Mouse (Mus musculus) frontal cortex, postnatal 36 days (tissue): ENCODE results near the gene Wfdc5.
"Not testable (repeated sequence)": the region's sequence is repeated elsewhere in the genome, so short reads cannot be mapped to it uniquely, and the experiment has no call there.

Experiments used
- DNase-seq, 2 experiments: peaks; one replicate each; pipeline ENCODE4 v3.0.0; 2022; ENCODE audit warnings: low spot score in 2 of 2

Gene Wfdc5

DNA sequence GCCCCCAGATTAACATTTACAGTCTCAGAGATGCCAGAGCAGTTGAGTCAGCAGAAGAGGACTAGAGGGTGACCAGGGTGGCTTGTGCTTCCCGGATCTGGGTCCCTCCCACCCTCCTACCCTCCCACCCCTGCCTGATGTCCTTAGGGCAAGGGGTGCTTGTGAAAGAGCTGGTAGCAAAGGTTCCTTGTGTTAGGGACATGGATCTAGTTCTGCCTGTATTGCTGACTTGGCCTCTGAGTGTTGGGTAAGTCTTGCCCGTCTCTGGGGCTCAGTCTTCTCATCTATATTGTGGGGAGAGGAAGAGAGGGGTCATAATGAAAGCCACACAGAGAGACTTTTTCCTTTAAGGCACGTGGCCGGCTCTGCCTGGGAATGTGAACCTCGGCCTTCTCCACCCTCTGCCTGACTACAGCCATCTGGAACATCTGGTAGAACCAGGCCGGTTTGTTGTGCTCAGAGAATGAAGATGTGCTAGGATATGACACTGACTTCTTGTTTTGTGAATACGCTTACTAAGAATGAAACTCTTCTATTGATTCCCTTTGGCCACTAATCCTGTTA is at the start of gene Wfdc5:
Wfdc5 (minus strand) TSS at position 51 of the 564 bp plus-strand sequence.
- DNase-seq: no peak

DNA sequence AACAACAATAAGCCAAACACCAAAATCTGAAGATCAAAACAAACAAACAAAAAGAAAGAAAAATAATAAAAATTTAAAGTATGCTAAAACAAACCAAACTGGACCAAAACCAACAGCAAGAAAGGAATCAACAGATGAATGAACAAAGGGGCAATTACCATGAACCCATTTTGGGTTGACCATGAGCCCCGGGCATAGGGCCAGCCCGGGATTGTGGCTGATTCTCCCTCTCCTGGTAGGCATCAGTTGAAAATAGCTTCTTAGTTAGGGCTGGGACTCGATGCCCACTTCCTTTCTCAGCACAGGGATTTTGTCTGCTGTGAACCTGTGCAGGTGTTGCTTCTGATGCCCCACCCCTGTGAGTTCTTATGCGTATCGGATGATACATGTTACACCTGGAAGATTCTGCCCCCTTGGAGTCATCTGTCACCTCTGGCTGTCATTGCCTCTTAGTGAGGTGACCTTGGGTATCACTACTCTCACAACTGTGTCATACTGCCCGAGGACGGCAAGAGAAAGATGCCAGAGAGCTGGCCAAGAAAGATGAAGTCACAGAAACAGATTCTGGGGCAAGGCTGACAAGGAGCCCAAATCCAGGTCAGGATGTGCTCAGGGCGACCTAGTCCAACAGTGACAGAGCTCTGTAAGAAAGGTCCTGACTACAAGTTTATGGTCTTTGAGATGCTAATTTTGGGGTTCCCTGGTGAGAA is 46.0 kb upstream of the Wfdc5 start:
- DNase-seq: no peak

DNA sequence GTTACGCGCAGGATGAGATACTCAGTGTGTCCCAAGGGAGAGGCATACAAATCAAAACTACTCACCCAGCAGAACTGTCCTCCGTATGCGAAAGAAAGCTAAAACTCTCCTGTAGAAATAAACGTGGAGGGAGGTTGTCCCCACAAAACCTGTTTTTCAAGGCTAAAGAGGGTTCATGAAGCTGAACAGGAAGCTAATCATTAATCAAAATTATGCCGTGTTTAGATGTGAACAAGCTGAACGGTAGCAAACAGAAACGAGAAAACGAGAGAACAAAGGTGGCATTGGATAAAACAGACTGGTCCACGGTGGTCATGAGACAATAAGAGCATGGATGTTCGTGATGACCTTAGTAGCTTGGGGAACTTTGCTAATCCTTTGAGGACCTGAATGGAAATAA is 39.0 kb upstream of the Wfdc5 start, which contains the start of gene Wfdc15b:
Wfdc15b (minus strand) TSS at position 139 of the 400 bp plus-strand sequence.
- DNase-seq: no peak

DNA sequence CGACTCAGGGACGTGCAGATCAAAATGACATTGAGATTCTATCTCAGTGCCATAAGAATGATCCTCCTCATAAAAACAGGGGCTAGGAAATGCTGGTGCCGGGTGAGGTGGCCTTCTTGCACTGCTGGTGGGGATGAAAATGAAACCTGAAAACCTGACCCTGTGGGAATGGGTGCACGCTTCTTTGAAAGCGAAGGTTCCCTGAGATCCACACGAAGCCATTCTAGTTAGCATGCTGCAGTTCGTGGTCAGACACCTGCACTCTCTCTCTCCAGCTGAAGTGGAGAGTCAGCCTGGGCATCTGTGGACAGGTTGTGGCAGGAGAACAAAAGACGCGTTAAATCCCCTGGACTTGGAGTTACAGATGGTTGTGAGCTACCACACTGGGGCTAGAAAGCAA is 36.8 kb upstream of the Wfdc5 start:
- DNase-seq: no peak

DNA sequence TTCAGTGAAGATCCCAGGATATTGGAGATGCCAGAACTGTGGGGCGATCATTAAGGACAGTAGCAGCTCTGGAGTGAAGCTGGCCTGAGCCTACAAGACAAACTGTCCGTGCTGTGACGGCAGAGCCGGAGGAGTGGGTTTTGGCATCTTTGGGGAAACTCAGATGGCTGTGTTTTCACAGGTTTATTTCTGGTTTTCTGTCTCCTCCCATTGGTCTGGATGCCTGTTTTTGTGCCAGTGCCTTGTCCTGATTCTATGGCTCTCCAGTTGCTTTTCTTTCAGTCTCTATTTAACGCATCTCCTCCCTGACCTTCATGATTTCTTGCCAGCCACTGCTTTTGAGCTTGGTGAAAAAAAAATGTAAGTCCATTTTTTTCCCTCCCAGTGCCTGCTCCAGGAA is 30.2 kb upstream of the Wfdc5 start:
- peak; percentile 5 to 37 for DNase-seq

DNA sequence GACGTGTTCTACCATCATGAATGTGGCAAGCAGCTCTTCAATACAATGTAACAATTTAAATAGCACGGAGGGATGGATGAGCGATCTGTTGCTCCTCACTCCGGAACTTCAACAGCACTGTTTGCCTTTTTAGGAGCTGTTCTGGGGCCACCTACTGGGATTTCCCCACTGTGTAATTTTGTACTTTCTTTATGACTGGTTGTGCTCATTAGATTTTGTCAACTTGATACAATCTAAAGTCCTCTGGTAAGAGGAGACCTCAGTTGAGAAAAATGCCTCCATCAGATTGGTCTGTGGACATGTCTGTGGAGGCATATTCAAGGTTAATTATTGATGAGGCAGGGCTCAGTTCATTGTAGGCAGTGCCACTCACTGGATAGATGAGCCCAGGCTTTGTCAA is 28.4 kb upstream of the Wfdc5 start:
- no peak for DNase-seq

DNA sequence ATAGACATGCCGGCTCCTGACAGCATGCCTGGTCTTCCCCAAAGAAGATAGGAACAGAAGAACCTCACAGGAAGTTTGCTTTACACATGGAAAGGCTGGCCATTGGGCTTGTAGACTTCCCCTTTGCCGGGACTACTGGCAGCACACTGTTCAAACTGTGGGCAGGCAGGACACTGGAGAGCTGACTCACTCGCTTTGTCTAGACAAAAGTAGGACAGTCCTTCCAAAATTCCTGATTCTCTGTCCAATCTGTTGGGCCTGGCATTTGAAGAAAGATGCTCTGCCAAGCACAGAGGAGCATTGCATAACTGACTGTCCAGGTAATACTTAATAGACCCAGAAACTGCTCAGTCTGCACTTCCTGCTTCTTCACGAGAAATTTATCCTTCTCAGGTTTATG is 24.1 kb upstream of the Wfdc5 start:
- peak; percentile 4 to 18 for DNase-seq

DNA sequence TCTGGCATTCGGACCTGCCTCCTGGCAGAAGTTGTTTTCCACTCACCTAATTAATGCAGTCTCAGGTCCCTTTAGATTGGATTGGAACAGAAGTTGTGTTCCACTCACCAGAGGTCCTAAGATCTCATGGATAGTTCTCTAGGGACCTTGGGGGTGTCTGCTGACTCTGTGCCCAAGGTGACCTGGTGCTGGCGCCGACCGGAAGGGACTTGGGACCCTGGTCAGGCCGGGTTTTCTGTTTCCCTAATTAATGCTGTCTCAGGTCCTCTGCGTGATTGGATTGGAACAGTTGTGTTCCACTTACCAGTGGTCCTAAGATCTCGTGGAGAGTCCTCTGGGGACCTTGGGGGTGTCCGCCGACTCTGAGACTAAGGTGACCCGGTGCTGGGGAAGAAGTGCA is 23.5 kb upstream of the Wfdc5 start:
- not testable (repeated sequence) for DNase-seq

DNA sequence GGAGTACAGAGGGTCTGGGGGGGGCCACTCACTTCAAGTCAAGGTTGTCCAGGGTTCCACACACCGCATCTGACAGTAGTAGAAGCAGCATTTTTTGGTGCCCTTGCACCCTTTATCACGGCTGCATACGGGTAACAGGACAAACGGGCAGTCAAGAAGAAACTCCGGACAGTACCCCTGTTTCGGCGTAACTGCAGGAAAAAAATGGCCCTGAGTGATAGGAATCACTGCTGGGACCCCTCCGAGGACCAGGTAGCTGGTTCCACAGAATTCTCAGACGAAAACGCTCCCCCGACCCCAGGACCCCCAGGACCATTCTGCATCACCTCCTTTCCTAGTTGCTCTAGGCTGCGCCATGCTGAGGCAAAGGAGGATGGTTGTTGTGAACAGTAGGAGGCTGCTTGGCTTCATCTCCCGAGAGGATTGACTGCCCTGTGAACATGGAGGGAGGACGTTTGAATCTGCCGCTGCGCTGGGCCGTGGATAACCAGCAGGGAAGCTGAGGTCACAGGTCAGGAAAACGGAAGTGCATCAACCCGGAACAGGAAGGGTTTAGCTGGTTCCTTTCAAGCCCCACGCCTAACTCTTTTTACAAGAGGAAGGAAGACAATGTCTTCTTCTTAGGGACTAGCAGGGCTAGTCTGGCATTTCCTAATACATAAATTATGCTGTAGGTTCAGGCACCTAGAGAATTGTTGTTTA is 17.2 kb upstream of the Wfdc5 start, which contains the start of gene Wfdc15a:
Wfdc15a (minus strand) TSS at position 505 of the 702 bp plus-strand sequence.
- no peak for DNase-seq

DNA sequence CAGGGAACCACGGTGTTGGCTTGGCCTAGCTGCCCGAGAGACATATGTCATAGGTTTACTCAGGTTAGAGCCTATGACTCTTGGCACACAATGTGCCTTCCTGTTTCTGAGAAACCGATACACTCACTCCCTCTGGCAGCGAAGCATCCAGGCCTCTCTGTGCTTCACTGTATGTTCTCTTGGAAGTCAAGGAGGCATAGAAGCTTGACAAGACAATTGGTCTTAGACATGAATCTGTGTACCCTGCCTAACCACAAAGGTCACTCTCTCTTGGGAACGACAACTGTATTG is 14.1 kb upstream of the Wfdc5 start:
- no peak for DNase-seq

DNA sequence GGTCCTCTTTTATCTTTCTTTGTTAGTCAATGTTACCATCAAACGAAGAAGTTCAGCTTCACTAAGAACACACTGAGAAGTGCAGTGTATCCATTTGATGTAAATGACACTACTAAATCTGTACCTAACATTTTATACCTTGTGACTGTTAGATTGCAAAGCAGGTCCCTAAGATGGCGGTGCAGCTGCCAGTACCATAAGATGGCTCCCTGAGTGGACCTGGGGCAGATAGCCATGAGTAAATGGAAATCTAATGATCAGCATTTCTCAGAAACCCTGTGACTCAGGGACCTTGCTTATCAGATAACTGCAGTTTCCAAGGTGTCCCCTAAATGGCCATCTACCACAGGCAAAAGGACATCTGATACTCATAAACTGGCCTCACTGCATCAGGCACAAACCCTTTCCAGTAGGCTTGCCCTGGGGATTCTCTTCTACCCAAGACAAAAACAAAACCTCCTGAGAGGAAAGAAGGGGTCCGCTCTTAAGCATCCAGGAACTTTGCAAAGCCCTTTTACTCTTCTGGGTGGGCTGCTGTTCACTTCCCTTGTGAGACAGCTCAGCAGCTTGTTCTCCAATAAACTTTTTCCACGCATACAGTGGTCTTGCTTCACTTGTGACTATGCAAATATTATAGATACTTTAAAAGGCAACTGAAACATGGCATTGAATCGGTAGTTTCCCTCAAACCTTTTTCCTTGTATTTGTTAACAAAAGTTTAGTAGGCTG is 13.6 kb upstream of the Wfdc5 start:
- DNase-seq: no peak

DNA sequence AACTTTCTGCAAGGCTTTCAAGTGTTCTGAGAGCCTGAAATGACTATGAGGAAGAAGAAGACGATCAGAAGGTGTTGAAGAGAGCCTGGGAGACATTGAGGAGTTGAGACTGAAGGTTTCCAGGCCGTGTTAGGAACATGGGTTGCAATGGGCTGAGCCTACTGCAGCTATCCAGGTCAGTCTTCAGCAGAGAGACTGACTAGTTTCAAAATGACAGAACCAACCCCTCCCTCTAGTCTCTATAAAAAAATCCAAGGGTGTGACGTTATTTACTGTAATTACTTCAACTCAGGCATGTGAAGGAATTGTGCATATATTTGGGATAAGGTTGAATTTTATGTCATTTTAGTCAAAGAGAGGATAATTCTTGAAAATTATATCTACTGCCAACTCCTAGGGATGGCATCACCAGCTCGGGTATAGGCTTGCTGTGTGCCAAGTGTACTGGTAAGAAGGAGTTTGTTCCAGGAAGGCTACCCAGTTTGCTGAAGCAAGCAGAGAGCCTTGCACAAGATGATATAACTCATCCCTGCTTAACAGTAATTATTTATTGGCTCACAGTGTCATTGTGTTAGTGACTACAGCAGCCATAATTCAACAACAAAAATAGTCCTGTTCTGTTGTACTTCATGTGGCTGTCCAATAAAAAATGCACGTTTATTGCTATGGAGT is 12.6 kb upstream of the Wfdc5 start:
- no peak for DNase-seq

DNA sequence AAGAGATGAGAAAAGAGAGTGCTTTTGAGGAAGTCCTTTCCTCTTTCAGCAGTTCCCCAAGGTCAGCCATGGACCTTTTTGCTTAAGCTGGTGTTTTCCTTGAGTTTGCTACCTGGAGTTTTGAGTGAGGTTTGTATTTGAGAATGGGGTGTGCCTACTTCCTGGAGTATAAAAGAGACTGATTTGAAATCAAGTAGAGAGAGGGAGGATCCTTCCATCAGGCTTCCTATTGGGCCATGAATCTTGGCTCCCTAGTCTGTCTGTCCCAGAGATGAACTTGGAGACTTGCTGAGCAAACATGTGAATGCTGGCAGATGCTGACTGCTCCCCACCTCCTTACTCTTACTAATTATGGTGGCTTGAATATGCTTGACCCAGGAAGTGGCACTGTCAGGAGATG is 9.7 kb upstream of the Wfdc5 start:
- DNase-seq: no peak

DNA sequence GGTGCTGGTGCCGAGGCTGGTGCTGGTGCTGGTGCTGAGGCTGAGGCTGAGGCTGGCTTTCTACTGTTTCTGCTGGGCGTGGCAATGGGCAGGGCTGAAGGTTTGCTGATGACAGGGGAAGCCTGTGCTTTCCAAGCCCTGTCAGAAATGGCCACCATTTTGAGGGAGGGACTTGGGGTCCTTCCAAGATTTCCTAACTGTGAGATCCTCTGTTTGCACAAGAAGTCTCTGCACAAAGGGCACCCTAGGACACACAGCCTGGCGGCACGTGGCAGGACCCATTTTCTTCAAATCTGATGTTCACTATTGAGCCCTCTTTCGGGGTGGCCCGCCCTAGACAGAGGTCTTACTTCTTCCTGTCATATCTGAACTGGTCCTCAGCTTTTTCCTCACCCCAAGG is 8.0 kb upstream of the Wfdc5 start, which contains the start of gene Wfdc12:
Wfdc12 (minus strand) TSS at position 33 of the 400 bp plus-strand sequence.
- DNase-seq: no peak

DNA sequence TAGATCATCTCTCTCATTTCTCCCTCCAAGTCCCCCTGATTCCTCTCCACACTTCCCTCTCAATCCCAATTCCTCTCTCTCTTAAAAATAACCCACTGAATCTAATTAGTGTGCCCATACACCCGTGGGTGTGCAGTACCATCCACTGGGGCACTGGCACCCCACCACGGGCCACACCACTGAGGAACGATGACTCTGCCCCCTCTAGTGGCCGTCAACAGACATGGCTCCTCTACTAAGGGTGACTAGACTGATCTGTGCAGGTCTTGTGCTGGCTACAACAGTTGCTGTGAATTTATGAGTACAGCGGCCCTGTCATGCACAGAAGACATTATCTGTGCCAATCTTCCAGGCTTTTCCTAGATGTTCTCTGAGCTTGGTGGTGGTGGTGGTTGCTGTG is 6.2 kb upstream of the Wfdc5 start:
- DNase-seq: no peak

DNA sequence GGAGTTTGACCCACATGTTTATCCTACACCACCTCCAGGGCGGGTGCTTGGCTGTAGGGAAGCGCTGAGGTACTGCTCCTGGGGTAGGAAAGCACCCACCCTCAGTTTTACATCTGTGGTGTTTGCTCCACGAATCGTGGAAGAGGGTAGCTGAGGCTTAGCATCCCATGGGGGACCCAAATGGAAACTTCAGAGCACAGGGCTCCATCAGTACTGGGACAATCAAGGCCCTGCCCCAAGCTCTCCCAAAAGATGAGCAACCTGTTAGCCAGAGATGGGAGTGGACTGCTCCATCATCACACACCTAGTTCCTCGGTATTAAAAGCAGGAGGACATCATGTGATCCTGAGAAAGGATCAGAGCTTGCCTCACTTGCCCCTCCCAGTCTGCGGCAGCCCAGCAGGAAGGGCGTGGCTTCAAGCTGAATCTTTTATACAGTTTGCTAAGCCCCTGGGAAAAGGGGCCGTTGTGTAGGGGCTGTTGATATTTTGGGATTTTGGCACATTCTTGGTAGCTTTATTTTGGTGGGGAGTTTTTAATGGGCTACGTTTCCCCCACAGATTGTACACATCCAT is 1.7 kb upstream of the Wfdc5 start:
- DNase-seq: no peak

DNA sequence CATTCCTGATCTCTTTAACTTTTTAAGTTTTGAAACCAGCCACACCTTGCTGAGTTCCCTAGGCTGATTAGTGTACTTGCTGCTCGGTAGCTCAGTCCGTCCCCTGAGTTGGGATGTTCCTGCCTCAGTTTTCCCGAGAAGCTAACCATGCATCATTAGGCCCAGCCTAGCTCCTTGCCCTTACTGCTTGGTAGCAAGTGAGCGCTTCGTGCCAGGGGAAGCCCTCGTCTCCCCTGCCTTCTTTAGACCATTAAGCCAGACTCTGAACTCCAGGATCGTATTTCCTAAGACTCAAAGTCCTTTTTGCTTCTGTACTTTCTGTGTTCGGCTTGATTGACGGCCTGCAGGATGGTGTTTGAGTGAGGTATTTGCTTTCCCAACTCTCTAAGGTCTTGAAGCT is 798 bp upstream of the Wfdc5 start:
- no peak for DNase-seq

DNA sequence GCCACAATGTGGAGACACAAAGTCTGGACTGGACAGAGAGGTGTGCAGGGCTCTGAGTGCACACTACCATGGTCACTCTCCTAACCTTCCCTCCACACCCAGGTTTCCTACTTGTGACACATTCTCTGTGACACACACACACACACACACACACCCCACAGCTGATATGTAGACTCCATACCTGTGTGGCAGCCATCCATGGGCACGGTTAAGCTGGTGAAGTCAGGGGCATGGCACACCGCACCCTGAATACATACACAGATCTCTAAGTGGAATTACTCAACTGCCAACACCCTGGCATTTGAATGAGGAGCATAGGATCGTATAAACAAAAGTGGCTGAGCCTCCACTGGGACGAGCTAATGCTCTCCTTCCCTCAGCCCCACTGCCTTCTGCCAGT is 1.8 kb downstream of the Wfdc5 start:
- DNase-seq: no peak

DNA sequence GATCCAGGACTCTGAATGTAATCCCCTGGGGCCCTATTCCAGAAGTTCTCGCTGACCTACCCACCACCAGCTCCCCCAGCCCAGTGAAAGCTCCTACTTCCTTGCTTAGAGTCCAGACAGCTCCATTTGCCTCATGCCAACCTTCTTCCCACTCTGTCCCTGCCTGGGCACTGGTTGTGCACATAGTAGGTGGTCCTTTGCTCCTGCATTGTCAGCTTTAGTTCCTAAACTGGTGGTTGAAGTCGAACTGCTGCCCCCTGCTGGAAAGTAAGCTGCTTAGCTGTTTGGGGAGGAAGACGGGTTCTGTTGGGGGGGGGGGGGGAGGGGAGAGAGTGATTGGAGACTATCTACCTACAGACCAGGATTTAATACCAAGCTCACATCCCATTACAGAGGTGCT is 2.4 kb downstream of the Wfdc5 start:
- DNase-seq: no peak

DNA sequence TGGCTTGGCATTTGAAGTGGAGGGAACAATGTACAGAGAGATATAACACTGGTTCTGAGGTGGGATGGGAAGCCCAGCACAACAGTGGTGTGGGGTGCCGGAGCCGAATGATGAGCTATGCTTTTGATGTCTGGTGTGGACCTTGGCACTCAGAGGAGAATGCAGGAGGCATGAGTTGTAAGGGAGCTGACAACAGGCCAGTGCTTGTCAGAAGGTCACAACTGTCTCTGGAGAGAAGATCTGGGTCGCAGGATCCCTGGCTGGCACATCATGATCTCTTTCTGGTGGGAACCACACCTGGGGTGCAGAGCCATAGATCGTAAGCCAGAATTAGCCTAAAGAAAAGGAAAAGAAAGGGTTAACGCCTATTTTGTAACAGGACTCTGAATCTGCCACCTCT is 4.7 kb downstream of the Wfdc5 start:
- no peak for DNase-seq

DNA sequence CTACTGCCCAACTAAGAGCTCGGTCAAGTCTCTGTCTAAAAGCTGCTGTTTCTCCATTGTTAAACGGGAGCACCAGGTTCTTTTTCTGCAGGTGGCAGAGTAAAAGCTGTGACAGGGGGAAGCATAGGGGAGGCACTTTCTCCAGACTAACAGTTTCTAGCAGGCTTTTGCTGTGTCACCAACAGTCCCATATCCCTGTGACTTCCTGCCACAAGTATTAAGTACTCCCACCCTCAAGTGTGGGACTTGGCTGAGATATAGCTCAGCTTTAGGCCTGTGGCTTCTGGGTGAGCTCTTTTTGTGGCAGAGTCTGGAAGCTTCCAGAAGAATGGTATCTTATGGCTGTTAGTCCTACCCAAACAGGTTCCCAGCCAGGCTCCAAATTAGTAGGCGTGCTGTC is 6.7 kb downstream of the Wfdc5 start:
- no peak for DNase-seq
